Mouse (Mus musculus) spleen, postnatal 4 days (tissue): ENCODE results near the gene Narfl.

ENCODE experiments used
- DNase-seq, 2 experiments: peaks; one replicate each; pipeline ENCODE4 v3.0.0; 2022; ENCODE audit warnings: low spot score in 2 of 2

Narfl gene

DNA sequence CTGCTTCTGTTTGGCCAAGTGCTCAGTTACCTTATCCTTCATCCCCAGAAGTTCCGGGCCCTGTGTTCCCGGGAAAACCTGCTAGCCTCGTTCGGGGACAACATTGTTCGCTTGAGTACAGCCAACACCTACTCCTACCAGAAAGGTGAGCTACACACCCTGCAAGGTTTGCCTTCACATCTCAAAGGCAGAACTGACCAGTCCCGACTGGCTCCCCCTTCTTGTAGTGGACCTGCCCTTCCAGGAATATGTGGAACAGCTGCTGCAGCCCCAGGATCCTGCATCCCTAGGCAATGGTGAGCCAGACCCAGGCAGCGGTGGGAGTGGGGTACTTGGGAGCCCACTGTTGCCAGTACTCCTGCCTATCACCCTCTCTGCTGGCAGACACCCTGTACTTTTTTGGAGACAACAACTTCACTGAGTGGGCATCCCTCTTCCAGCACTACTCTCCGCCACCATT, 56.0 kb downstream of the Narfl start:
- DNase-seq: no peak

GRCm38 (mm10) chr17:25830200-25830753, 56.7 kb downstream of the Narfl start:
- no peak for DNase-seq

DNA sequence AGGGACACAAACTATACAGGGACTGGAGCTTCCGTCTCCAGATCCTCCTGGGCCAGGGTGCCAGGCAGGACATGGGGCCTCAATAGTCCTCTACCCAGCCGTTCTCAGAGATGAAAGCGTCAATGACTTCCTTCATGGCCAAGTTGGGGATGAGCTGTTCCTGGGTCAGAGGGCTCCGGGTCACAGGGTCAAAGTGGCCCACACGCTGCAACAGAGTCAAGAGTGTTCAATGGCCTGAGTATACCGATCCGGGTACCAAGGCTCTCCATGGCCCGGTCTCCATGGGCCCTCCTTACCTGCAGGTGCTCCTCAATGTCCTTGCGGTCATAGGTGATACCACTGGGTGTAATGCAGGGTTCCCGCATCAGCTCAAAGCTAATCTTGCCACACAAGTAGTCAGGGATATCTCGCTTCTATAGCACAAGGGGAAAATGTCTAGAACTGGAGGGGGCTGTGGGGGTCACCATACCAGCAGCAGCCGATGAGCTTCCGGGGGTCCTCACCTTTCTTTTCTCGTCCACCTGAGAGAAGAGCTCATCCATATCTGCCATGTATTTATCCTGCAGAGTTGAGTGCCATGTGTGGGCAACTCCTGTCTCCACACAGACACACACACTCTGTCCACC, 57.3 kb downstream of the Narfl start:
- DNase-seq: no peak

- DNase-seq: peak in 1 of 2 experiments; percentile 41
These were observed 58.1 kb downstream of the Narfl start for GRCm38 (mm10) chr17:25831451-25832281.

DNA sequence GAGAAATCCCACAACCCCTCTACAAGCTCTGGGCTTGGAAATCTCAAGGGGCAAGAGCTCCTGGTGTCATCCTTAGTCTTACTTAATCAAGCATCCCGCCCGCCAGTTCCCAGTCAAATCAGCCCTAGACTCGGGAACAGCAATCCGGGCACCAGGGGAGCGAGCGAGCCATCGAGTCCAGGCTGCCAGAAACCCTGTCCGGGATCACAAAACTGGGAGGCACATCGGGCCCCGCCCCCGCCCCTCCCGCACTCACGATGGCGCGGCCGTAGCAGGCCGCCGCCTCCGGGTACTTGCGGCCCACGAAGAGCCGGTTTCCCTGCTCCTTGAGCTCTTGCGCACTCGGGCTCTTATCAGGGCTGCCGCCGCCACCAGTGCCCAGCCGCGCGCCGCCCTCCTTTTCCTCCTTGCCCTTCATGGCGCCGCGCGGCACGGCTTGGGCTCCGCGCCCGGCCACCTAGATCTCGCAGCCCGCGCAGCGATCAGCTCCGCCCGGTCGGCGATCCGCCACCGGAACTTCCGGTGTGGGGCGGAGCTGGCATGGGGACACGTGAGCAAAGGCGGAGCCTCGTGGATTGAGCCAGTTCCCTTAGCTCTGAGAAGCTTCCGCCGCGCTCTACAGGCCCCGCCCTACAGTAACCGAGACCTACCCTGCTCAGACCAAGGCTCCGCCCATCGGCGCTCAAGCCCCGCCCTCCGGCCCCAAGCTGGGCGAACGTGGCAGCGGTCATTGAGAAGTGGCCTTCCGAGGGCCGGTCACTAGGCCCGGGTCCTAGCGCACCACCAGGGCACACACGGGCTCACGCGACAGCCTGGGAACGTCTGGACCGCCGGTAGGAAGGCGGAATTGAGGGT, 59.1 kb downstream of the Narfl start:
- peak; percentile 99 for DNase-seq
